Mouse (Mus musculus) kidney, adult 18-20 months (tissue): ENCODE results near the gene Commd1.
A peak's percentile ranks its signal among the peaks of the same experiment; 100 is the strongest.

Source experiments
- DNase-seq: peaks from one replicate; pipeline ENCODE4 v3.0.0; 2021

The Commd1 gene

DNA sequence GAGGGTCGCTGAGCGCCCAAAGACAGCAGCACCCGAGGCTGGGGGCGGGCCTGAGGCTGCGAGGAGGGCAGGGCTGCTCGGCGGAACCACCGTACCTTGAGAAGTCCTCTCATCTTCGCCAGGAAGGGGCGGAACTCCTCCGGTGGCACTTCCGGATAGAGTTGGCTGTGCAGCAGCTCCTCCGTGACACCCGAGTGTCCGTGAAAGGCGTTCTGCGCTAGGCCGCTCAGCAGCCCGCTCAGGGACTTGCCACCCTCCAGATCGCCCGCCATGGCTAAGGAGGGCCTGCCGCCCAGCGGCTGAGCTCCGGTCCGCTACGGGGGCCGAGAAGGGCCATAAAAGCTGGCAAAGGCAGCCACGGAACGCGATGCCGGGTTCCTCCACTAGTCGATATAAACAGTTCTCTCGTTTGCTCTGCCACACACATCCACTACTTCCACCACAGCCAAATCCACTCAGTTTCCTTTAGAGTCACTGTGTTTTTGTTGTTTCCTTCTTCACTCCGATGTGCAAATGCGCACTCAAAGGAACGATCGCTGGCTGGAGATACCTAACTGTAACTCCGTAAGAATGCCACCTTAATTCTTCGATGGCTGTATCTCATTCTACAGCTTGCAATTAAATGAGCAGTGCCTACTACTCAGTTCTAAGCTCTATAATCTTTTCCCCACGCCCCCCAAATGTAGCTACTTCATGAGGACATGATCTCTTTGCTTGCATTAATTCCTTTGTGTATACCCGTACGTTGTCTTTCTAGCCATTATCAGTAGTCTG is at the start of gene Commd1, which contains the start of gene Gm28048:
Gene Commd1 (minus strand): TSS at position 399 of the 774 bp plus-strand sequence.
Gene Gm28048 (minus strand): TSS at position 107 of the 774 bp plus-strand sequence.
- DNase-seq = peak; percentile 98

DNA sequence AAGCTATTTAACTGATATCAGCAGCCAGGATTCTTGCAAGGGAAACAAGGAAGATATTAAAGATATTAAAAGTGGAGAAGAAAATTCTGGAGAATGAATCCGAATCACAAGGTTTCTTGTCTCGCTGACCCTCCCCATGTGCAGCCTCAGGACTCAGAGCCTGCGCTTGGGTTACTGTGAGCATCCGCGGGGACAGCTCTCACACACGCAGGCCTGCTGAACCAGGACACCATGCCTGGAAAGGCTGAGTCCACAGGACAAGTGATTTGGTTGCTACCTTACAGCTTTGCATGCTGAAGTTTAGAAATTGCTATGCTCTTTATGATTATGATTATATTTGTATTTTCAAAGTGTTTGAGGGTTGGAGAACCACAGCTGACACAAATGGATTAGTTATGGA is 47.2 kb upstream of the Commd1 start:
- no peak for DNase-seq

DNA sequence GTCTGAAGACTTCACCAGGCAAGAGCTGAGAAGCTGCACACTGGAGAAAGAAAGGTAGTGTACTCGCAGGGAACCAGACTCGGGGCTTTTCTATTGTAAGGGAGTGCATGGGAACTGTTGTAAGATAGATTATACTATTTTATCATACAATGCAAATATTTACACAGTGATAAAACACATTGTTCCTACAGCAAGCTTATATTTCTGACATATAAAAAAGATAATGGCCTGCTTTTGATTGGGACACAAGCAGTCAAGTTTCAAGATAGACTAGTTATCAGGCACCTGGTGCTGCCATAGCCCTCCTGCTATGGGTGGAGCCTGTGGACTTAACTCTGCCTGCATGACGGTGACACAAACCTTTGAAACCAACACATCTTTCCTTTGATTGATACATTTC is 46.8 kb upstream of the Commd1 start:
- no peak for DNase-seq

DNA sequence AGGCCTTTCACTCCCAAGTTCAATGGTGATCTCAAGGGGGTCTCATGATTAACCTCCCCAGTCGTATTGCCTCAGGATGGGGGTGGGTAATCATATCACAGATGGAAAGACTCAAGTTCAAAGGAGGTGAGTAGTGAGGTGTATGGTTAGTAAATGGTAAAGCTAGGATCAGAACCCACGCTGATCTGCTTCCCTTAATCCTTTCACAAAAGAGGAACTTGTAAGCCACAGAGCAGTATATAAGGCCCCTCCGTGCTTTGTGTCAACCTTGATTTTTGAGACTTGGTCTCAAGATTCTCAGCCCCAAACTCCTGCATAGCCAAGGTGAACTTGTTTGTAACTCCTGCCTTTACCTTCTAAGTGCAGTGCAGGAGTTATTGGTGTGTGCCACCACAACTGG is 42.0 kb upstream of the Commd1 start:
- DNase-seq = no peak

DNA sequence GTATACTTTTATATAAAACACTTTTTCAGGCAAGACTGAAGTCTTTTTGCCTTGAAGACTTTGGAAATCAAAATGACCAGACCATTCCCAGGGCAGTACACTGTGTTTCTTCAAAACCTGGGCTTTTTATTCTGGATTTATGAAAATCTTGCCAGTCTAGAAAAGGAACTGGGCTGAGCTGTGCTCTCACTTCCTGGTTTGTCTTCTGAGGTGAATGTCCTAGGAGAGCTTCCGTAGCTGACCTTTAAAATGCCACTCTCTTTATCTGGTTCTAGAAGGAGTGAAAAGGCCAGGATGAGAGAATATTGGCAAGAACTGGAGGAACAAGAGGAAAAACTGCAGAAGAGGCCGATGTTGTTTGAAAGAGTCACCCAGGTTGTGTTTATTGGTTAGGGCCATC is 41.0 kb upstream of the Commd1 start:
- no peak for DNase-seq

DNA sequence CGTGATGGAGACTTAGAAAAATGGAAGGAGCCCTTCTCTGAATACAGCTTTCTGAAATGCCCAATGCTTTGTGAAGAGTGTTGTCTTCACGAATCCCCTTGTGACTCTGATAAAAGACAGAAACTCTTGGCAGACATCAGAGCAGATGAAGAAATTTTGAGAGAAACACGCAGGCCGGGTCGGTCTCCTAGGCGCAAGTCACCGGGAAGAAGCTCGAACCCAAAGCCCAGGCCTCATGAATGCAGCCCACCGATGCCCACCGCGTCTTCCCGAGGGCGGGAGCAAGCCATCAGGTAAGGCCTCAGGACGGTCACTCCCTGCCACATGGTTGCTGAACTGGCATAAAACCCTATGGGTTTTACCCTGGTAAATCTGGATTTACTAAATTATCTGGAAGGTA is 38.7 kb upstream of the Commd1 start:
- DNase-seq = no peak

DNA sequence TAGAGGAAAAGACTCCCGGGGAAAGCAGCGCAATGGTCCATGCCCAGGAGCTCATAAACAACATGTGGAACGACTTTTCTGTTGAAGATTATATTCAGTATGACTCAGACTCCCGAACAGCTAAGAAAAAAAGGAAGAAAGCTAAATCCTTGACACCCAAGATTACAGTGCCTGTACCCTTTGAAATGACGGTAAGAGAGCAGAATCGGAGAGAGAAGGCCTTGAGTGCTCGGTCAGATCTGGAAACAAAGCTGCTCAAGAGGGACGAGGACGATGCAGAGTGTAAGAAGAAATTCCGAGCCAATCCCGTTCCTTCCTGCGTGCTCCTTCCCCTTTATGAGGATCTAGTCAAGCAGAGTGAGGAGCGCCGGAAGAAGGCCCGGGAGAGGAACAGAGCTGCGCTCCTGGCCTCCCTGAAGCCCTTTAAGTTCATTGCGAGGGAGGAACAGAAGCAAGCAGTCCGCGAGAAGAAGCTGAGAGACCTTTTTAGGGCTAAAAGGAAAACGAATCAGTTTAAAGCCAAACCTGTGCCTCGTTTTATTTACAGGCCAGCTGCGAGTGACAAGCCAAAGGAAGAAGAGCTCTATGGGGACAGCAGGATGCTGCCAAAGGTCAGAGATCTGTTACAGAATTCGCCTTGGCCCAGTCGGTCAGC is 38.1 kb upstream of the Commd1 start:
- no peak for DNase-seq

DNA sequence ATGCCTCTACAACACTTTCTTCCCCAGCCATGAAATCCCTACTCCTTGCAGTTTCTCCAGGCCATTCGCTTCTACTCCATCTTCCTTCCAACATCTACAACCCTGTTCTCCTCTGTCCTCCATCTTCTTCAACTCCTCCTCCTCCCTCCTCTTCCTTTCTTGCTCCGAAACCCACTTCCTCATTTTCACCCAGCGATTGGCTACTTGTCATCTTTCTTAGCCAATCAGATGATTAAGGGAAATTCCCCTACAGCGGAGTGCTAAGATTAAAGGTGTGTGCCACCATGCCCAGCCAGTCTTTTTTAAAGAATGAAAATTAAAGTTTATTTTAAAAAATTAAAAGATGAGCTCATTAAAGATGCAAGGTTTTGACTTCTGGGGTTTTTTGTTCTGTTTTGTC is 35.8 kb upstream of the Commd1 start:
- no peak for DNase-seq

DNA sequence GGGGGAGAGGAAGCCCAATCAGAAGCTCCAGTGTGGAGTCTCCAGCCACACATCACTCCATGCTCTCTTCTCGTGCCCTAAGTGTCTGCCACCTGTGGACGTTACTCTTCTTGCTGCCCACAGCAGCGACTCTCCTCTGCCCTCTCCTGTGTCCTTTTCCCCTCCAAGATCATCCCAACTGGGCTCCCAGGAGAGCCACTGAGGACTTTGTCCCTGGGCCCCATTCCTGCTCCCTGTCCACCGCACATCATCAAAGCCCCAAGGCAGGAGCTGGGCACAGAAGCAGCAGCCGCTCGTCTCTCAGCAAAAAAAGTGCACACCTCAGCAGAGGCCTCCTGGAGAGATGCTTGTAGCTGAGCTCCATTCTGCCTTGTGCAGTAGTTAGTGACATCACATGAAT is 32.8 kb upstream of the Commd1 start:
- DNase-seq = no peak

DNA sequence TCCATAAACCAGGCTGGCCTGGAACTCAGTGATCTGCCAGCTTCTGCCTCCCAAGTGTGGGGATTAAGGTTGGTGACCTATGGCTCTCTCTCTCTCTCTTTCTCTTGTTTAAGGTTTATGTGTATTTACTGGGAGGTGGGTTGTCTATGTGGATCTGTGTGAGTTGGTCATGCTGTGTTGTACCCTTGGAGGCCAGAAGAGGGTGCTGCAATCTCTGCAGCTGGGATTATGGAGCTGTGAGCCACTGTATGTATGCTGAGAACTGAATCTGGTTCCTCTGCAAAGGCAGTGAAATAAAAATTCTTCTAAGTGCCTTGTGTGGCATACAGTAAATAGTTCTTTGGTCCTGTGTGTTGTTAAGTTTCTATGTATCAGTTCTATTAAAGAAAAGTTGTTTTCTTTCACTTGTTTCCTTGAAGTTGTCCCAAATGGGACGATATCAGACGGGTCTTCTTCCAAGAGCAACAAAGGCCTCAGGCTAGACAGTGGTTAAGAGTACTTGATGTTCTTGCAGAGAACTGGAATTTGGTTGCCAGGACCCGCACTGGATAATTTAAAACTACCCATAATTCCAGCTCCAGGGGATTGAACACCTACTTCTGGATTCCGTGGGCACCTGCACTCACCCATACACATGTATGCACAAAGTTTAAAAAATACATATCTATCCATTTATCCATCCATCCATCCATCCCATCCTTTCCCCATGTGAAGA is 31.6 kb upstream of the Commd1 start:
- no peak for DNase-seq

DNA sequence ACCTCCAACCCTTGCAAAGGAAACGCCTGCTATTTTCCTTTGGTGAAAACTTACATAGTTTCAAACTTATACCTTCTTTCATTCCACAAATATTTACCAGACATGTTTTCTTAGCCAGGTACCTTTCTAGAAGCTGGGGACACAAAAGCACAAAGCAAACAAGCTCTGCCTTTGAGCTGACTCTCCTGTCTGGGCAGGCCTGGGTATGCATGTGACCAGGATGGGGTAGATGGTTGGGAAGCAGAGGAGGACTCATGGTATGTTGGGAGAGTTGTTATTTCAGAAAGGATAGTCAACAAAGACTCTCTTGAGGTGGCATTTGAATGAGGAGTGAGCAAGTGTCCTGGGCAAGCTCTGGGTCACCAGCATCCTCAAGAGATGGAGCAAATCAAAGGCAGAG is 30.9 kb upstream of the Commd1 start:
- DNase-seq = no peak

DNA sequence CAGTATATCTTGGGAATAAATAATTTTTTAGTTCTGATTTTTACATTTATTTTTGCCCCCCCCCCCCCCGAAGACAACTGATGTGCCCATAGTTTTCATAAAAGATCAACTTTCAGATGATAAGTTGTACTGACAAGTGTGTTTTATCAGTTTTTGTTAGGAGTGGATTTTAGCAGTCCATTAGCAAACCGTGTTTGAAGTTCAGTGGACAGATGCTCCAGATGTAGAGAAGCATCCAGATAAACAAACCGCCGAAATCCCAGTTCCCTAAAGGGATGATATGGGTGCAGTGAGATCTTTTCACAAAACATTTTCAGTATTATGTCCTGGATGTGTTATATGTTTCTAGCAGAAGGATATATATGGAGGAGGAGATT is 26.6 kb upstream of the Commd1 start:
- DNase-seq = no peak

DNA sequence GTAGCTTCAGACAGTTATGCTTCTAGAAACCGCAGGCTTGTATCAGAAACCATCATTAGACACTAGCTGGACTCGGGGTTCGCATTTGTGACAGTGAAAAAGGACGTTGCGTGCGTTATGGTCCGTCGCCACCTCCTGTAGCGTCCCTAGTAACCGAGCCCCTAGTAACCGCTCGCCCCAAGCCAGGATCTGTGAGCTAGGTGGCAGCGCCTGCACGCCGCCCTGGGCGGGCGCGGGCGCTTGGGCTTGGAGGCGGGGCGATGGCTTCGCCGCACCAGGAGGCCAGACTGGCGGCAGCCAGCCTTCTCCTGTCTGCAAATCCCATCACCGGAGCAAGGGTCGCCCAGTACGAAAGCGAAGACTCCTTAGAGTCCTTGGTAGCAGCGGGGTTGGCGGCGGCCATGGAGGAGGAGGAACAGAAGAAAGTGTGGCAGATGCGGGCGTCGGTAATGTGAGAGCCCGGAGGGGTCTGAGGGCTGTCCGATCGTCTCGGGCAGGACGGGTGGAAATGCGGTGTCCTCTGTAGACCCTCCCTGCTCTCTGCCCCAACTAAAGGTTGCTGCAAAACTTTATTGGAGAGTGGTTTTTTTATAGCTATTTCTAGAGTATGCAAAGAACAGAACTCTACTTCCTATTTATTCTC is 26.1 kb upstream of the Commd1 start:
- peak; percentile 86 for DNase-seq

DNA sequence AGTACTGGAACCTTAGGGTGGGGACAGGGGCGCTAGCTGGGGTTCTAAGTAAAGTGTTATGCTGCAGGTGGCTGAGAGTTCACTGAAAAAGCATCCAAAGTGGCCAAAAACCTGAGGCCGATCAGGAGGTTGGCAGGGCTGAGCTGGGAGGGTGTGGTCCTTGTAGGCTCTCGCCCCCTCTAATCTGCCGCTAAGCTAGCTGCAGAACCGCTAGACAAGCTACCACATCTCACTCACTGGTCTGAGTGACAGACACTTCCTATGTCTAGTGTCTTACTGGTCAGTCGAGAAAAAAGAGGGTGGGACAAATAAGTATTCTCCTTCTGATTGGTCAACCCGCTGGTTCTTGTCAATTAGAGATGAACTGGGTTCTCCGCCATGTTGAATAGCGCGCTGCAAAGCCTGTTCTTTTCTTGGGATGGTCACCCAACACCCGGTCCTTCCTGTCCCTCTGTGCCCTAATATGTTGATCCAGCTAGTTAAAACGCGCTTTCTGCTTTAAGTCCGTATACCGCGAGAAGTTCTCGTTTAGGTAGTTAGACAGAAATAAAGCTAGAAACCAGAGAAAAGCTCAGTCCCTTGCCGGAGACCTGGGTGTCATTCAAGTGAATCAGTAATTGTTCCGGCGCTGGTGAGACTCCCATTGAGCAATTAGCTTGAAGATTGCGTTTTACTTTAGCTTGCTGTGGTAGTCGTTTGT is 25.4 kb upstream of the Commd1 start, which contains the start of gene Fam161a:
Gene Fam161a (plus strand): TSS at position 51 of the 700 bp plus-strand sequence.
- DNase-seq = peak; percentile 77

DNA sequence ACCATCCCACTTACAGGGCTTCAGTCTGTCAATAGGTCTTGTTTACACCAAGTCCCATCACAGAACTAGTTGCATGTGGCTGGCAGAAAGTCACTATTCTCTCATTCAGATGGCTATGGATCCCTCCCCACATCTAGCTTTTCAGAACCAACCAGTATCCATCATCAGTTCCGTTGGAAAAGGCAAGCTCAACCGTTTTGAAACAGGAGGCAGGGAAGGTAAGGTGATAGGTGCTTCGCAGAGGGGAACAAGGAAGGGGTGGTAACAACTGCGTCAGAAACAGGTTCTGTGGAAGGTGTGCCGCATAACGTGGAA is 24.9 kb upstream of the Commd1 start:
- DNase-seq = no peak

DNA sequence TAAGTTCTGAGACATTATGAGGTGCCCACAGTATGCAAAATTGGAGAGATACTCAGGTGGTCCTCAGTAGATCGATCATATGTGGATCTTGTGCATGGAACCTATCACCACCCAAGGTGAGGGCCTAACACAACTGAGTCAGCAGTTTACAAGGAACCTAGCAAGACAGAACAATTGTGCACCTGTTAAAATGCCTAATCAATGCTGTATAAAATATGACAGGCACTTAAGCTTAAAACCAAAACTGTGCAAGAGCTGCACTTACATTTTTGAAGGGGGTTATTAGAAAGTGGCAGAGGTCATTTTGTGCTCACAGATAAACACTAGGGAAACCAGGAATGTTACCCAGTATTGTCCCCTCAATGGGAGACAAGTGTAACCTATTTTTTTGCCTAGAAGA is 23.1 kb upstream of the Commd1 start:
- no peak for DNase-seq

DNA sequence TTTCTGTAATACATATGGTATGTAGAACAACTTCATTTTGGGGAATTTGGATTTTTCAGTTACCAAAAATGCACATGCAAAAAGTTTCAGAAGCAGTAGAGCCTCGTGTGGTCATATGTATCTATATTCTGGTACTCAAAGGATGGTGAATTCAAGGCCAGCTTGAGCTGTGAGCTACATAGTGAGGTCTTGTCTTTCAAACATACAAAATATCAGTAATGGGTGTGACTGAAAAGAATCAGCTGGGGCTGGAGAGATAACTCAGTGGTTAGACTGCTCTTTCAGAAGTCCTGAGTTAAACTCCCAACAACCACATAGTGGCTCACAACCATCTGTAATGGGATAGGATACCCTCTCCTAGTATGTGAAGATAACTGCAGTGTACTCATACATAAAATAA is 16.1 kb upstream of the Commd1 start:
- no peak for DNase-seq

DNA sequence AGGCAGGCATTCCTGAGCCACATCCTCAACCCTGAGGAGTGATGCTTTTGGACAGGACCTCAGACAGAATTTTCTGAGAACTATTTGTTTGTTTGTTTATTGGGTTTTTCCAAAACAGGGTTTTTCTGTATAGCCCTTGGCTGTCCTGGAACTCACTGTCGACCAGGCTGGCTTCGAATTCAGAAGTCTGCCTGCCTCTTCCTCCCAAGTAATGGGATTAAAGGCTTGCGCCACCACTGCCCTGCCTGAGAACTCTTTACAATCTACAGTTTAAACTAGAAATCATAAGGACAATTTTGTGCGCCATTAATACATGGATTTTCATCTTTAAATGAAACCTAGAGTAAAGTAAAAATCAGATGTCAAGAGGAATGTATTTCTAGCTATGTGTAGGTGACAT is 13.3 kb upstream of the Commd1 start:
- DNase-seq = no peak

DNA sequence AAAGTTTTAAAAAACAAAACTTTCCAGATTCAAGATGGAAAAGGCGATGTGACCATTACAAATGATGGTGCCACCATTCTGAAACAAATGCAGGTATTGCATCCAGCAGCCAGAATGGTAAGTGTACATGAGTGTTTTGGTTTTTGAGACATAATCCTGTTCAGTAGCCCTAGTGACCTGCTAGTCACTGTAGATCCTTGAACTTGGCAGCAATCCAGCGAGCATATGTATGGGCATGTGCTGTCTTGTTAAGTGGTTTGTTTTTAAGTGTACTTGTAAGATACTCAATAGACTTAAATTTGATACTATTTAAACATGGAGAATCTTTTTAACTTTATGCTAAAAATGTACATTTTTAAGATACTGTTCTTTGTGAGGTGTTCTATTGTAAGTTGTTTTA is 12.1 kb upstream of the Commd1 start:
- no peak for DNase-seq

DNA sequence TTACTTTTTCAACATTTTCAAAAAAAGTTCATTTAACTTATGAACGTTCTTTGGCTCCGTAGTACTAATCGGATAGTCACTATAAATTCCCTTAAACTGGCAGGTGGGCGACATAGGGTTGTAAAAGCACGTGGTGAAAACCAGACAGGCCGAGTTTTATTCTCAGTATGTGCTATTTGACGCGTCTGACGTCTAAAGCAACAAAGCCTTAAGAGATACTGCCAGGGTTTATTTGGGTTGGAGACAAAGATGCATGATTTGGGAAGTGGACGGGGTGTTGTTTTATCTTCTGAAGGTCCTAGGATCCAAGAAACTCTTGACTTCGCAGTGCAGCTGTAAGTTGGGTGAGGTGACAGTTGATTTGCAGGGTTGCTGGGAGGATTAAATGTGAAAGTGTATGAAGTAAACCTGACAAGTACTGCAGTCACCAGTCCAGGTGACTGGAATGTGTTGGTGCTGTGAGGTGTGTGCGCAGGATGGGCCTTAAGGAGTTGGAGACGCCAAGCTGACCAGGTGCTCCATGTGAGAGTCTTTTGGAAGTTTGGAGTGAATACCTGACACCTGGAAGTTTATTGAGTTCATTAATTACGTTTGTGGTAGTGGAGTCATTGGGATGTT is 9.1 kb upstream of the Commd1 start:
- DNase-seq = no peak

DNA sequence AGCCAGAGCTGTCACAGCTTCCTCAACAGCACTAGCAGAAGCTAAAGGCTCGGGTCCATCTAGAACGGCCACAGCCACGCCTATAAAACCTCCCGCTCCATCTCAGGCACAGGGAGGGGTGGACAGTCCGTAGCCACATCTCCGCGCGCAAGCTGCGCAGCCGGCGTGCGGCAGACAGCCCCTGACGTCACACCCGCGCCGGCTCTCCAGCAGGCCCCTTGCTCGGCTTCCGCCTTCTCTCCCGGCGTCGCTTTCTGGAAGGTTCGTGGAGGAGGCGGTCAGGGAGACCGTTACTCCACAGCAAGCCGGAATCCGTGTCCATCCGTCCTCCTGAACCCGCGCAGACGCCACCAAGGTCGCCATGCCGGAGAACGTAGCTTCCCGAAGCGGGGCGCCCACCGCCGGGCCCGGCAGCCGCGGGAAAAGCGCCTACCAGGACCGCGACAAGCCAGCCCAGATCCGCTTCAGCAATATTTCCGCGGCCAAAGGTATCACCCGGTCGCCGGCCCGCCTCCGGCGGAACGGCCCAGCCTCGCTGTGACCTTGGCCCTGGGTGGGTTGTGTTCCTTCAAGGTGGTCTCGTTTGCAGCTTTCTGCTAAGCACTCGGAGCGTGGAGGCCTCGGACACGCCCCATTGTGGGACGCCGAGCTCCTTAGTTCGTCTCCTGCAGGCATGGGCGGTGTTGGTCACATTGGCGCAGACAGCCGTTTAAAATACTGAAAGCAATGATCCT is 8.4 kb upstream of the Commd1 start, which contains the start of gene Cct4:
Gene Cct4 (plus strand): TSS at position 127 of the 734 bp plus-strand sequence.
- peak; percentile 95 for DNase-seq

DNA sequence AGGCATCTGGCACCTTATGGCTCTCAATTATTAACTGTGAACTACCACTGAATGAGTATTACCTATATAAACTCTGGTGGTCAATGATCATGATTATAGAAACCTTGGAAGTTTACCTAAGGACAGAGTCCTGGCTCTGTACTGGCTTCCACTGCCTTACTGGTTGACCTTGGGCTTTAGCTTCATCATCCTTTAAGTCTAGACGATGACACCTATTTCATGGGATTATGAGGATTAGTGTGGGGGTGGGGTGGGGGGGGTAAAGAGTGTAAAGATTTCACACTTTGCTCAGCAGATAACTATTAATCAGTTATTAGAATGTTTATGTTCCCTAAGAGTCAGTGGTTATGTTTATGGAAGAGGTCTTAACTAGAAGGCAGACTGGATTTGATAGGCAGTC is 7.6 kb upstream of the Commd1 start:
- no peak for DNase-seq
